Mouse (Mus musculus): ENCODE data around the gene Med8.
A peak's percentile ranks its signal among the peaks of the same experiment; 100 is the strongest.

Med8 gene

GRCm38 (mm10) chr4:118417112-118417797 is 8.1 kb downstream of the Med8 start:
- no peak for DNase-seq

- DNase-seq: no peak
Observed at GRCm38 (mm10) chr4:118421384-118421783, 12.2 kb downstream of the Med8 start.

GRCm38 (mm10) chr4:118424541-118425160 is 15.5 kb downstream of the Med8 start:
- no peak for DNase-seq

GRCm38 (mm10) chr4:118425374-118425773 is 16.2 kb downstream of the Med8 start:
- no peak for DNase-seq

- no peak for DNase-seq
Observed at GRCm38 (mm10) chr4:118427415-118427767, 18.3 kb downstream of the Med8 start.

GRCm38 (mm10) chr4:118427768-118428451 is 18.8 kb downstream of the Med8 start, which contains the start of gene Elovl1:
Gene Elovl1 (plus strand): TSS chr4:118428093.
- peak; percentile 86 to 93 for DNase-seq

GRCm38 (mm10) chr4:118428531-118429214 is 19.5 kb downstream of the Med8 start:
- no peak for DNase-seq

- no peak for DNase-seq
Observed at GRCm38 (mm10) chr4:118429215-118429895, 20.2 kb downstream of the Med8 start.

GRCm38 (mm10) chr4:118432332-118432731 is 23.2 kb downstream of the Med8 start:
- DNase-seq: no peak

- DNase-seq: peak; percentile 93 to 94
Observed at GRCm38 (mm10) chr4:118436820-118437603, 27.9 kb downstream of the Med8 start, which contains the start of gene Cdc20. Gene Cdc20 (minus strand): TSS chr4:118437352.

GRCm38 (mm10) chr4:118437829-118438253 is 28.7 kb downstream of the Med8 start:
- peak; percentile 30 to 46 for DNase-seq

GRCm38 (mm10) chr4:118445088-118445487 is 36.0 kb downstream of the Med8 start:
- DNase-seq: no peak

- DNase-seq: peak; percentile 50 to 58
Observed at GRCm38 (mm10) chr4:118445781-118446414, 36.8 kb downstream of the Med8 start.

GRCm38 (mm10) chr4:118446415-118447153 is 37.4 kb downstream of the Med8 start:
- no peak for DNase-seq

GRCm38 (mm10) chr4:118457345-118457975 is 48.3 kb downstream of the Med8 start, which contains the start of gene Mpl:
Gene Mpl (minus strand): TSS chr4:118457513.
- no peak for DNase-seq

- no peak for DNase-seq
Observed at GRCm38 (mm10) chr4:118464956-118465355, 55.8 kb downstream of the Med8 start.

Data from cerebellum, postnatal 10 days (tissue).